Mouse (Mus musculus) adrenal gland, postnatal 25 days (tissue): ENCODE results near the gene Apol9a. TPM values are rescaled to one million over a fixed set of nuclear protein-coding genes. Genes with fewer than 3 reads are reported as not detected.

Experiments
- total RNA-seq: library from RNA; stranded (reverse); gene quantifications from 2 replicates; pipeline ENCODE4 v1.2.3, GENCODE M21; 2021

Gene Apol9a
- total RNA-seq, 1 experiment from 2014 or later: 0.91 TPM

Other genes with a start within 250 kb of the Apol9a start
- gene Rbfox2, start 104.1 kb downstream of the Apol9a start, total RNA-seq: 56.5 and 68.7 TPM in 2 replicates
- gene Apol7a, start 12.0 kb downstream of the Apol9a start, total RNA-seq: not detected in 2 replicates
- not detected in 2 replicates for gene Apol7b, start 36.4 kb upstream of the Apol9a start, total RNA-seq
- not detected in 2 replicates for gene Apol10a, start 65.9 kb upstream of the Apol9a start, total RNA-seq
- gene Apol11a, start 97.1 kb upstream of the Apol9a start, total RNA-seq: not detected in 2 replicates
- not detected in 2 replicates for gene Apol7c, start 122.2 kb upstream of the Apol9a start, total RNA-seq
- gene 1700025B11Rik, start 150.8 kb upstream of the Apol9a start, total RNA-seq: not detected in 2 replicates
- 0.52 TPM in 1 of 2 replicates, not detected in the other for gene Apol10b, start 185.0 kb upstream of the Apol9a start, total RNA-seq
- gene Gm36245, start 188.1 kb upstream of the Apol9a start, total RNA-seq: not detected in 2 replicates
- 0.33 and 0.62 TPM in 2 replicates for gene Apol11b, start 232.2 kb upstream of the Apol9a start, total RNA-seq